Mouse (Mus musculus): ENCODE results near the gene Stard10.

- TF ChIP-seq POLR2A (IDR thresholded peaks at IDR 0.05; ENCODE audit: extremely low read depth, insufficient read depth, low read length) (no peak), CTCF (IDR thresholded peaks at IDR 0.05; ENCODE audit: low read depth, low read length) (no peak)
These were observed 26.5 kb upstream of the Stard10 start for GRCm38 (mm10) chr7:101290401-101290800.

Data from liver, adult 2 months (tissue).